In genomic region chr6:58844188-58844822, GRCm38 (mm10) we compare ENCODE assay signal across 17 mouse cellular contexts. TPM values are rescaled to one million over a fixed set of nuclear protein-coding genes. Genes with fewer than 3 reads are reported as not detected.
DNase-seq lines count a peak whose midpoint lies in the region; ATAC-seq and TF ChIP-seq lines count a peak whose summit lies in the region.
"Had no signal": no experiment of that assay in that cellular context is flagged by ENCODE, and none has a peak within 500 bp of the region (broad histone marks: within the 10 kb centered on the region; RNA-seq: fewer than 3 reads in every experiment).

No protein-coding gene starts in this region.

- H3K9me3 ChIP-seq in hindbrain, postnatal 0 days (ENCODE audit: low read length) = no peaks in the 10 kb centered on the region
- no peaks in the 10 kb centered on the region for H3K9me3 ChIP-seq in hindbrain, embryonic 14.5 days (ENCODE audit: control insufficient read depth, low read length)
- H3K9me3 ChIP-seq: limb, embryonic 10.5 days; midbrain, embryonic 12.5 days had no signal

- TF ChIP-seq CTCF in hindbrain, postnatal 0 days (IDR thresholded peaks at IDR 0.05; ENCODE audit: low read depth) = no peak
- no peak for TF ChIP-seq CTCF in kidney, adult 2 months (conservative IDR thresholded peaks at IDR 0.05; ENCODE audit: insufficient read depth, insufficient read length, low read depth, low read length)

- no peaks in the 10 kb centered on the region; the same call in 1 of the 2 replicates for H3K36me3 ChIP-seq in hindbrain, postnatal 0 days (ENCODE audit: insufficient read depth, low read length)
- 0 out of 2 replicates have a peak, but pooled peaks cover 9% of the 10 kb centered on the region for H3K36me3 ChIP-seq in hindbrain, embryonic 14.5 days (replicated peaks; ENCODE audit: control insufficient read depth, insufficient read depth)
- no peaks in the 10 kb centered on the region; the same call in 1 of the 2 replicates for H3K36me3 ChIP-seq in kidney, adult 2 months (ENCODE audit: control insufficient read depth, insufficient read depth, low read length)
- H3K36me3 ChIP-seq: limb, embryonic 10.5 days; midbrain, embryonic 12.5 days had no signal

- H3K4me3 ChIP-seq in hindbrain, postnatal 0 days (ENCODE audit: low read length) = no peak overlapping the region
- H3K4me3 ChIP-seq in hindbrain, embryonic 14.5 days (replicated peaks; ENCODE audit: low read length) = no peak overlapping the region
- no peak overlapping the region for H3K4me3 ChIP-seq in kidney, adult 2 months (ENCODE audit: insufficient read depth, low read depth, low read length)
- H3K4me3 ChIP-seq: erythroblast, embryonic 14.5 days; limb, embryonic 10.5 days; midbrain, embryonic 12.5 days had no signal

- no peaks in the 10 kb centered on the region for H3K4me1 ChIP-seq in hindbrain, postnatal 0 days (ENCODE audit: insufficient read depth, low read length)
- no peaks in the 10 kb centered on the region for H3K4me1 ChIP-seq in hindbrain, embryonic 14.5 days (replicated peaks; ENCODE audit: control insufficient read depth, insufficient read depth, low read length)
- H3K4me1 ChIP-seq in kidney, adult 2 months (ENCODE audit: control insufficient read depth, insufficient read depth, low read length) = peaks cover 24% of the 10 kb centered on the region

- no peak for DNase-seq in hindbrain, postnatal 0 days (ENCODE audit: low spot score)
- no peak for DNase-seq in hindbrain, embryonic 14.5 days (ENCODE audit: low spot score)
- DNase-seq in spleen, postnatal 36 days (ENCODE audit: low spot score in 2 of 2) = peak; percentile 16 to 25
- no peak for DNase-seq in spleen, postnatal 4 days (ENCODE audit: low spot score in 2 of 2)
- DNase-seq in kidney, postnatal 36 days = no peak
- DNase-seq in gastrocnemius, postnatal 10 days = no peak
- no peak for DNase-seq in kidney, adult 2 months
- DNase-seq: adrenal gland, postnatal 14 days; forebrain, postnatal 0 days; kidney, adult 11 months; lung, postnatal 14 days; right cerebral cortex, postnatal 14 days had no signal

- 74% methylated on average over 8 of the region's 8 CpGs for WGBS in hindbrain, postnatal 0 days
- WGBS in hindbrain, embryonic 14.5 days = 74% methylated on average over 8 of the region's 8 CpGs
- WGBS in kidney, adult 2 months = 90% methylated on average over 8 of the region's 8 CpGs

- H3K27me3 ChIP-seq in hindbrain, postnatal 0 days (ENCODE audit: insufficient read depth, low read length) = no peaks in the 10 kb centered on the region
- H3K27me3 ChIP-seq in hindbrain, embryonic 14.5 days (ENCODE audit: control insufficient read depth, insufficient read depth, low read length) = no peaks in the 10 kb centered on the region
- H3K27me3 ChIP-seq in kidney, adult 2 months (replicated peaks; ENCODE audit: control insufficient read depth, insufficient read depth, low read length) = no peaks in the 10 kb centered on the region
- H3K27me3 ChIP-seq: midbrain, embryonic 12.5 days had no signal

- TF ChIP-seq POLR2A in kidney, adult 2 months (IDR thresholded peaks at IDR 0.05; ENCODE audit: low read depth, low read length) = no peak

- no peak overlapping the region for H3K27ac ChIP-seq in hindbrain, postnatal 0 days
- no peak overlapping the region for H3K27ac ChIP-seq in hindbrain, embryonic 14.5 days
- H3K27ac ChIP-seq in kidney, adult 2 months (ENCODE audit: insufficient read depth, low read depth, low read length) = no peak overlapping the region
- H3K27ac ChIP-seq: limb, embryonic 10.5 days; liver, embryonic 14.5 days; midbrain, embryonic 12.5 days had no signal

- H3K4me2 ChIP-seq in hindbrain, postnatal 0 days (ENCODE audit: low read depth, low read length) = no peak overlapping the region
- no peak overlapping the region for H3K4me2 ChIP-seq in hindbrain, embryonic 14.5 days (replicated peaks)
- H3K4me2 ChIP-seq: midbrain, embryonic 12.5 days had no signal

- 0 out of 2 replicates have a peak, but pooled peaks have one; percentile 36 for ATAC-seq in hindbrain, postnatal 0 days
- ATAC-seq in hindbrain, embryonic 14.5 days (ENCODE audit: low FRiP score) = no peak
- ATAC-seq in neutrophil, adult 5-6 weeks (ENCODE audit: extremely low read depth, insufficient number of reproducible peaks, low FRiP score, poor library complexity, severe bottlenecking) = peak; percentile 37; the same call in 1 of the 2 replicates
- ATAC-seq: forebrain, postnatal 0 days had no signal

- H3K9ac ChIP-seq in hindbrain, postnatal 0 days (replicated peaks; ENCODE audit: low read length) = no peak overlapping the region
- no peak overlapping the region for H3K9ac ChIP-seq in hindbrain, embryonic 14.5 days
- H3K9ac ChIP-seq: forebrain, postnatal 0 days; liver, embryonic 14.5 days; midbrain, embryonic 12.5 days had no signal

RNA-seq across cellular contexts. Expression of gene Herc3, which starts 13.0 kb away (rescaled TPM):
- 105 and 140 TPM in 2 replicates for total RNA-seq in hindbrain, postnatal 0 days (2014; rRNA removed)
- polyA plus RNA-seq in hindbrain, postnatal 0 days (2015; fragmentation: Nextera tagmentation; extraction: Ambion mirVana) = 35.1 and 36.8 TPM in 2 replicates
- 33.7 and 39.0 TPM in 2 replicates for polyA plus RNA-seq in hindbrain, embryonic 14.5 days (2014; fragmentation: Nextera tagmentation; extraction: Ambion mirVana)
- 52.1 and 69.9 TPM in 2 replicates for total RNA-seq in neutrophil, adult 5-6 weeks (2017)
- total RNA-seq in gastrocnemius, postnatal 10 days (2021) = 10 to 100 TPM; 76.2 to 77.6 TPM
- polyA plus RNA-seq in kidney, adult 2 months (2012; rRNA removed) = 28.9 and 31.1 TPM in 2 replicates

Comparison
In these comparisons a context has a peak if more than half of its experiments do, and no peak if none do; other contexts are left out.
1. DNase-seq: peak in spleen, postnatal 36 days (2 of 2); none in hindbrain, postnatal 0 days (single experiment), hindbrain, embryonic 14.5 days (single experiment), spleen, postnatal 4 days (0 of 2), kidney, postnatal 36 days (0 of 2), gastrocnemius, postnatal 10 days (single experiment) and kidney, adult 2 months (single experiment).